Mouse (Mus musculus) adrenal gland, postnatal 25 days (tissue): ENCODE data around the gene Cxcl1. TPM values are rescaled to one million over a fixed set of nuclear protein-coding genes. Genes with fewer than 3 reads are reported as not detected.

Experiments used
- DNase-seq: peaks from one replicate; pipeline ENCODE4 v3.0.0; 2021; ENCODE audit warnings: mixed read lengths
- total RNA-seq: library from RNA; stranded (reverse); gene quantifications from 2 replicates; pipeline ENCODE4 v1.2.3, GENCODE M21; 2021

Gene Cxcl1
- total RNA-seq, 1 experiment from 2014 or later, result 0.73 TPM

DNA sequence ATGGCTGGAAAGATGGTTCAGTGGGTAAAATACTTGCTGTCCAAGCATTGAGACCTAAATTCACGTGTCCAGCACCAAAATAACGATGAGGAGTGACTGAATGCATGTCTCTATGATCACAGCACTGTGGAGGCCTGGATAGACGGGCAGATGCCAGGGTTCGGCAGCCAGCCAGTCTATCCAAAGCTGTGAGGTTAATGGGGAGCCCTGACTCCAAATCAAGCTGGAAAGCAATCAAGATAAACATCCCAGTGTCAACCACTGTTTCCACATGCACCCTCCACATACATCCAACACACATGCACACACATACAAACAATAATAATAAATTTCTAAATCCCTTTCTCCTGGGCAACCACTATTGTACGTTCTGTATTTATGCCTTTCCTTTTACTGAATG lies 2.4 kb upstream of the Cxcl1 start:
- DNase-seq, result no peak

- DNase-seq, result no peak
These were observed 398 bp downstream of the Cxcl1 start for GRCm38 (mm10) chr5:90891464-90891813.

- no peak for DNase-seq
These were observed 3.2 kb downstream of the Cxcl1 start for GRCm38 (mm10) chr5:90894231-90894630.

- DNase-seq, result no peak
These were observed 6.4 kb downstream of the Cxcl1 start for GRCm38 (mm10) chr5:90897429-90897828.

GRCm38 (mm10) chr5:90899308-90899707 lies 8.3 kb downstream of the Cxcl1 start:
- DNase-seq, result no peak

- DNase-seq, result peak; percentile 62
These were observed 9.1 kb downstream of the Cxcl1 start for GRCm38 (mm10) chr5:90900147-90900546.

DNA sequence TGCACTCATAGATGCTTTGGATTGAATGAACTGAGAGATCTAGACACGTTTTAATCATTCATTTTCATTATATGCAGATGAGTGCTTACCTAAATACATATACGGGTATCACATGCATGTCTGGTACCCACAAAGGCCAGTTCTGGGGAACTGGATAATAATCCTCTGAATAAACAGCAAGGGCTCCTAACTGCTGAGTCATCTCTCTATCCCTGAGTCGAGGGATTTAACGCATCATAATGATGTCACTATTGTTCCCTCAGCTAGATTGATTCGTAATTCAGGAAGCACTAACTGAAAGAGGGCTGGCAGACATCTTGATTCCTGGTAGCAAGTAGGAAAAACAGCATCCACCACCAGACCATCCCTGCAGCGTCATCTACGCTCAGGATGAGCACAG lies 9.6 kb downstream of the Cxcl1 start:
- DNase-seq, result no peak

DNA sequence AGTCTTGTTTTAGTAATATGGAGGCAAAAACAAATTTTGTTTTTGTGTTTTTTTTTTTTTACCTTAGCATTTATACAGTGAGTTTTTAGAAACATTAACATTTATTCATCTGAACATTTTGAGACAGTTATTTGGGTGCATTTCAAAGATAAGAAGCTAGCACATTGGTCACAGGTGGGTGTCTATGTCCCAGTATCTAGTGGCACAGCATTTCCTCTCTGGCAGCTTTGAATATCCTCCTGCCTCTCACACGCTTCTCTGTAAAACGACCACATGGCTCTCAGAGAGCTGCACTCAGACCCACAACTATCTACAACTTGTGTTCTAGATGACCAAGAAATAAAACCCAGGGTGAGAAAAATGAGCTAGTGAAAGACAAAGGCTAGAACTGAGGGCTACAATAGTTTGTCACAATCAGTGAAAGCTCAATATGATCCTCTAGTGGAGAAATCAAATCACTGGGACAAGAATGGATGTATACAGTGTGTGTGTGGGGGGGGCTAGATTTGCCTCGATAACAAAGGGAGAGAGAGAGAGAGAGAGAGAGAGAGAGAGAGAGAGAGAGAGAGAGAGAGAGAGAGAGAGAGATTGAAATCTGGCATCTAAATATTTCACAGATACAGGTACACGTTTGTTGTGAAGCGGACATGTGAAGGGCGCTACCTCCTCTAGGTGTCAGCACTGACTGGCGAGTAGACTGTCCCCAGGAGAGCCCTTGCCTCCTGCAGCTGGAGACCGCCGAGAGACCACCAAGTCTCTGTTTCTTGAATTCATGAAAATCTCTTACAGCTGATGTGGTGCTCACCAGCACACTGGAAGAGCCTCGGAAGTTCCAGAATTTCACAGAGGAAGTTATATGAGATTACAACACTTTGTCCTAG lies 11.6 kb downstream of the Cxcl1 start:
- DNase-seq, result no peak

GRCm38 (mm10) chr5:90903339-90904020 lies 12.4 kb downstream of the Cxcl1 start, which contains the start of gene Cxcl2:
Gene Cxcl2, plus strand, starts transcription at chr5:90903871.
- no peak for DNase-seq

DNA sequence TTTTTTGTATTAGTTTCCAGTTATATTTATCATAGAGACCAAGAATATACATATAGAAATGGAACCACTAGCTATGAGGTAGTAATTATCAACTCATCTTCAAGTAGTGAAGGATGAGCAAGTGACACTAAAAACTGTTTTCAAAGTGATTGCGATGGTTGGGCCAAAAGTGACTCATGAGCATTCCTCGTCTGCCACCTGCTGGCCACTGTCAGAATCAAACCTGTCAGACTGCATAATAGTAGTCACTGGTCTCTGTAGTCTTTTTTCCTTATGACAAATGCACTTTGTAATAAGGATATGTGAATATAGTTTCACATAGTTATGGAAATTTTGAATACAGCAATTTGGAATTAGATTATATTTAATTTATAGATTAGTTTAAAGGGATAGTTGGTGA lies 17.9 kb downstream of the Cxcl1 start:
- DNase-seq, result peak; percentile 66

GRCm38 (mm10) chr5:90919495-90919894 lies 28.5 kb downstream of the Cxcl1 start:
- DNase-seq, result no peak

DNA sequence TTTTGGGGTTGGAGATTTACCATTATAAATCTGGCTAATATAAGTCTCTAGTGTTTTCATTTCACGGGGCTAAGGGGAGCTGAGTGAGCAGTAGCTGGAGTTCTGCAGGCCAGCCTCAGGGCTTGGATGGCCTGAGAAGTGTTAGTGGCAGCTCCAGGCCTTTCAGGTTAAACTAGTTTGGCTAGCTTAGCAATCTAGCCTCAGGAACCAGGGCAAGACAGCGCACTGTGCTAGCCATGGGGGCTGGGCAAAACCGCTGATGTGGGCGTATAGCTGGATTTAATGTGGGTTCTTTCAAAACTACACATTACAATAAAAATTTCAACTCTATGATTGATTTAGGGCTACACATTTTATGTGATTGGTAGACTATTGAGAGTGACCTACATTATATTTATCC lies 31.9 kb downstream of the Cxcl1 start:
- no peak for DNase-seq

DNA sequence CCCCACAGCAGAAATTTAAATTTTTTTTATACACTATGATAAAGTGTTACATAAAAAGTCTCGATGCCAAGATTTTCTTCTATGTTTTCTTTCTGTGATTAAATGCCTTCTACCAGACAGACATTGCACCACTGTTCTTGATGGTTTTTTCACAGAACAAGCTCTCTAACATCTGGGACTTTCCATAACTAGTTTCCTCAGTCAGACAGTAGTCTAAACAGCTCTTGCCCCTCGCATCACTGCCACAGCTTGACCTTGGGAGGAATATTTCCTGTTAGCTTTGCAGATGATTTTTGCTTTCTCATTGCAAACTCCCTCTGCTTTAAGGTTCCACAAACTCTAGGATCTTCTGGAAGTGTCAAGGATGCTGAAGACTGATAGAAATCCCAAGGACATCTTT lies 39.5 kb downstream of the Cxcl1 start:
- DNase-seq, result no peak

- DNase-seq, result peak; percentile 89
These were observed 40.2 kb downstream of the Cxcl1 start, which contains the start of gene Mthfd2l for GRCm38 (mm10) chr5:90930971-90931851. Gene Mthfd2l, plus strand, starts transcription at chr5:90931117.

GRCm38 (mm10) chr5:90931911-90932310 lies 40.9 kb downstream of the Cxcl1 start:
- DNase-seq, result no peak

GRCm38 (mm10) chr5:90936706-90937105 lies 45.7 kb downstream of the Cxcl1 start:
- DNase-seq, result no peak

Other genes starting within 250 kb of the Cxcl1 start
- gene Cxcl5, start 131.9 kb upstream of the Cxcl1 start, total RNA-seq, result not detected in 2 replicates
- gene Ppbp, start 122.7 kb upstream of the Cxcl1 start, total RNA-seq, result 1.2 and 2.7 TPM in 2 replicates
- gene Pf4, start 118.8 kb upstream of the Cxcl1 start, total RNA-seq, result 7.6 and 8.4 TPM in 2 replicates
- not detected in 2 replicates for gene Cxcl3, start 105.1 kb upstream of the Cxcl1 start, total RNA-seq
- gene Cxcl15, start 96.7 kb upstream of the Cxcl1 start, total RNA-seq, result not detected in 2 replicates
- 1.1 TPM in 1 of 2 replicates, not detected in the other for gene Cxcl2, start 12.6 kb downstream of the Cxcl1 start, total RNA-seq
- 12.4 and 18.7 TPM in 2 replicates for gene Mthfd2l, start 39.9 kb downstream of the Cxcl1 start, total RNA-seq
- not detected in 2 replicates for gene Epgn, start 136.2 kb downstream of the Cxcl1 start, total RNA-seq
- gene Ereg, start 183.4 kb downstream of the Cxcl1 start, total RNA-seq, result not detected in 2 replicates
- not detected in 2 replicates for gene Areg, start 248.4 kb downstream of the Cxcl1 start, total RNA-seq